Mouse (Mus musculus) midbrain, embryonic 15.5 days (tissue): ENCODE measurements around the gene Cercam. TPM values are rescaled to one million over a fixed set of nuclear protein-coding genes. Genes with fewer than 3 reads are reported as not detected.

Source experiments
- ATAC-seq: fragments of 200-750 bp; cut with Nextera tagmentation; replicated peaks from 2 replicates; pipeline ENCODE4 v1.8.0; 2017; ENCODE audit warnings: moderate TSS enrichment
- H3K27ac ChIP-seq: fragments of 300-500 bp; sonication (generic); 2 replicates; pipeline ENCODE4 v1.5.1; 2015; ENCODE audit warnings: mild to moderate bottlenecking, inconsistent platforms
- H3K27me3 ChIP-seq: fragments of 300-500 bp; sonication (generic); replicated peaks from 2 replicates; pipeline ENCODE4 v1.6.1; 2015; ENCODE audit warnings: inconsistent platforms
- H3K36me3 ChIP-seq: fragments of 300-500 bp; sonication (generic); replicated peaks from 2 replicates; pipeline ENCODE4 v1.6.1; 2015; ENCODE audit warnings: inconsistent platforms
- H3K4me1 ChIP-seq: fragments of 300-500 bp; sonication (generic); 2 replicates; pipeline ENCODE4 v1.6.1; 2015; ENCODE audit warnings: inconsistent platforms
- H3K4me2 ChIP-seq: fragments of 300-500 bp; sonication (generic); 2 replicates; pipeline ENCODE4 v1.6.1; 2015; ENCODE audit warnings: inconsistent platforms, mild to moderate bottlenecking, moderate library complexity
- H3K4me3 ChIP-seq: fragments of 300-500 bp; sonication (generic); 2 replicates; pipeline ENCODE4 v1.5.1; 2015; ENCODE audit warnings: mild to moderate bottlenecking, inconsistent platforms
- H3K9ac ChIP-seq: fragments of 300-500 bp; sonication (generic); 2 replicates; pipeline ENCODE4 v1.6.1; 2015; ENCODE audit warnings: mild to moderate bottlenecking, inconsistent platforms
- H3K9me3 ChIP-seq: fragments of 300-500 bp; sonication (generic); 2 replicates; pipeline ENCODE4 v1.6.1; 2016; ENCODE audit warnings: inconsistent platforms
- WGBS: fragments of 180-500 bp; shearing (Covaris S2); methylation state at CpG from one replicate; pipeline ENCODE4 v1.1.7; 2015; ENCODE audit warnings: mixed read lengths; 5-methylcytosine and 5-hydroxymethylcytosine counted together
- polyA plus RNA-seq: library from polyadenylated mRNA; unstranded; fragments of >200 nt; fragmentation: Nextera tagmentation; extraction: Ambion mirVana; gene quantifications from 2 replicates; pipeline ENCODE4 v1.2.1, GENCODE M21; 2015

Gene Cercam
- polyA plus RNA-seq, 1 experiment from 2014 or later, result 18.1 TPM

- Histone ChIP-seq H3K9ac (peak overlapping the region; percentile 12; the same call in 1 of the 2 replicates), H3K27ac (peak overlapping the region; percentile 55; the same call in 1 of the 2 replicates)
These were observed 12.3 kb upstream of the Cercam start for GRCm38 (mm10) chr2:29856451-29857260.

GRCm38 (mm10) chr2:29857341-29857740 lies 11.6 kb upstream of the Cercam start:
- ATAC-seq, result no peak
- peaks cover 15% of the 10 kb centered on the region for H3K4me1 ChIP-seq
- no peak overlapping the region for H3K9ac ChIP-seq
- 39% methylated on average over 2 of the region's 2 CpGs for WGBS
- H3K4me2 ChIP-seq, result no peak overlapping the region
- H3K27me3 ChIP-seq, result no peaks in the 10 kb centered on the region
- H3K27ac ChIP-seq, result no peak overlapping the region
- H3K4me3 ChIP-seq, result no peak overlapping the region
- no peaks in the 10 kb centered on the region for H3K36me3 ChIP-seq
- no peaks in the 10 kb centered on the region for H3K9me3 ChIP-seq

More at GRCm38 (mm10) chr2:29856451-29857260, 12.3 kb upstream of the Cercam start:
- 6% methylated on average over 19 of the region's 19 CpGs for WGBS
- ATAC-seq, result no peak
- no peak overlapping the region for H3K4me3 ChIP-seq
- H3K27me3 ChIP-seq, result no peaks in the 10 kb centered on the region
- H3K4me2 ChIP-seq, result no peak overlapping the region
- H3K9me3 ChIP-seq, result no peaks in the 10 kb centered on the region
- H3K36me3 ChIP-seq, result no peaks in the 10 kb centered on the region
- H3K4me1 ChIP-seq, result peaks cover 15% of the 10 kb centered on the region

GRCm38 (mm10) chr2:29857967-29858366 lies 11.0 kb upstream of the Cercam start:
- Histone ChIP-seq H3K4me3 (no peak overlapping the region), H3K27me3 (no peaks in the 10 kb centered on the region), H3K4me1 (peaks cover 12% of the 10 kb centered on the region), H3K9me3 (no peaks in the 10 kb centered on the region), H3K36me3 (no peaks in the 10 kb centered on the region), H3K9ac (no peak overlapping the region), H3K27ac (no peak overlapping the region), H3K4me2 (no peak overlapping the region)
- no peak for ATAC-seq
- 66% methylated on average over 5 of the region's 5 CpGs for WGBS

- WGBS, result 11% methylated on average over 5 of the region's 5 CpGs
- no peak for ATAC-seq
- H3K4me1 ChIP-seq, result peaks cover 12% of the 10 kb centered on the region
- H3K4me3 ChIP-seq, result no peak overlapping the region
- no peak overlapping the region for H3K9ac ChIP-seq
- H3K36me3 ChIP-seq, result no peaks in the 10 kb centered on the region
- no peaks in the 10 kb centered on the region for H3K27me3 ChIP-seq
- no peaks in the 10 kb centered on the region for H3K9me3 ChIP-seq
- no peak overlapping the region for H3K27ac ChIP-seq
- H3K4me2 ChIP-seq, result no peak overlapping the region
These were observed 10.1 kb upstream of the Cercam start for GRCm38 (mm10) chr2:29858748-29859473.

GRCm38 (mm10) chr2:29865125-29865524 lies 3.8 kb upstream of the Cercam start:
- Histone ChIP-seq H3K4me3 (no peak overlapping the region), H3K9ac (no peak overlapping the region), H3K4me2 (no peak overlapping the region), H3K9me3 (no peaks in the 10 kb centered on the region), H3K4me1 (peaks cover 16% of the 10 kb centered on the region), H3K27me3 (no peaks in the 10 kb centered on the region), H3K27ac (no peak overlapping the region), H3K36me3 (no peaks in the 10 kb centered on the region)
- no peak for ATAC-seq
- 84% methylated on average over 4 of the region's 4 CpGs for WGBS

- peak overlapping the region; percentile 51 for H3K4me3 ChIP-seq
- WGBS, result 5% methylated on average over 17 of the region's 17 CpGs
- H3K9ac ChIP-seq, result peak overlapping the region; percentile 56
- peak overlapping the region; percentile 77 for H3K4me2 ChIP-seq
- H3K9me3 ChIP-seq, result no peaks in the 10 kb centered on the region
- no peaks in the 10 kb centered on the region for H3K27me3 ChIP-seq
- peak overlapping the region; percentile 78 for H3K27ac ChIP-seq
- H3K36me3 ChIP-seq, result no peaks in the 10 kb centered on the region
- H3K4me1 ChIP-seq, result peaks cover 19% of the 10 kb centered on the region
- ATAC-seq, result peak; percentile 38
These were observed 885 bp downstream of the Cercam start for GRCm38 (mm10) chr2:29869646-29870451.

- Histone ChIP-seq H3K9ac (no peak overlapping the region), H3K4me1 (peaks cover 19% of the 10 kb centered on the region), H3K36me3 (no peaks in the 10 kb centered on the region), H3K9me3 (no peaks in the 10 kb centered on the region), H3K27me3 (no peaks in the 10 kb centered on the region), H3K4me2 (no peak overlapping the region), H3K27ac (no peak overlapping the region), H3K4me3 (no peak overlapping the region)
- no peak for ATAC-seq
- WGBS, result 97% methylated on average over 10 of the region's 10 CpGs
These were observed 3.8 kb downstream of the Cercam start for GRCm38 (mm10) chr2:29872581-29873295.

- Histone ChIP-seq H3K36me3 (no peaks in the 10 kb centered on the region), H3K27me3 (no peaks in the 10 kb centered on the region), H3K9ac (no peak overlapping the region), H3K4me2 (no peak overlapping the region), H3K4me1 (peaks cover 15% of the 10 kb centered on the region), H3K27ac (no peak overlapping the region), H3K9me3 (no peaks in the 10 kb centered on the region), H3K4me3 (no peak overlapping the region)
- ATAC-seq, result no peak
- whole genome bisulfite sequencing, result 90% methylated on average over 4 of the region's 4 CpGs
These were observed 4.8 kb downstream of the Cercam start for GRCm38 (mm10) chr2:29873801-29874200.

- no peak overlapping the region for H3K4me2 ChIP-seq
- no peaks in the 10 kb centered on the region for H3K36me3 ChIP-seq
- no peaks in the 10 kb centered on the region for H3K9me3 ChIP-seq
- H3K27me3 ChIP-seq, result no peaks in the 10 kb centered on the region
- no peaks in the 10 kb centered on the region for H3K4me1 ChIP-seq
- H3K27ac ChIP-seq, result no peak overlapping the region
- H3K4me3 ChIP-seq, result no peak overlapping the region
- WGBS, result 53% methylated on average over 4 of the region's 4 CpGs
- no peak overlapping the region for H3K9ac ChIP-seq
- 0 out of 2 replicates have a peak, but pooled peaks have one; percentile 11 for ATAC-seq
These were observed 9.1 kb downstream of the Cercam start for GRCm38 (mm10) chr2:29878061-29878460.

GRCm38 (mm10) chr2:29879191-29879590 lies 10.2 kb downstream of the Cercam start:
- no peak overlapping the region for H3K4me3 ChIP-seq
- no peaks in the 10 kb centered on the region for H3K9me3 ChIP-seq
- WGBS, result 74% methylated on average over 8 of the region's 8 CpGs
- ATAC-seq, result no peak
- H3K4me1 ChIP-seq, result no peaks in the 10 kb centered on the region
- H3K36me3 ChIP-seq, result no peaks in the 10 kb centered on the region
- no peak overlapping the region for H3K4me2 ChIP-seq
- H3K27me3 ChIP-seq, result no peaks in the 10 kb centered on the region
- H3K9ac ChIP-seq, result no peak overlapping the region
- H3K27ac ChIP-seq, result no peak overlapping the region

GRCm38 (mm10) chr2:29879964-29880830 lies 11.2 kb downstream of the Cercam start:
- Histone ChIP-seq H3K4me2 (no peak overlapping the region), H3K36me3 (no peaks in the 10 kb centered on the region), H3K4me1 (no peaks in the 10 kb centered on the region), H3K4me3 (no peak overlapping the region), H3K9me3 (no peaks in the 10 kb centered on the region), H3K27ac (no peak overlapping the region), H3K9ac (no peak overlapping the region), H3K27me3 (no peaks in the 10 kb centered on the region)
- 77% methylated on average over 17 of the region's 17 CpGs for WGBS
- ATAC-seq, result no peak
